Mouse (Mus musculus) megakaryocyte, embryonic 14.5 days (primary cell): ENCODE measurements around the gene Ufm1. TPM values are rescaled to one million over a fixed set of nuclear protein-coding genes. Genes with fewer than 3 reads are reported as not detected.

Experiments
- H3K27me3 ChIP-seq: replicated peaks from 2 replicates; pipeline ENCODE3; 2012; ENCODE audit warnings: inconsistent platforms
- H3K36me3 ChIP-seq: replicated peaks from 2 replicates; pipeline ENCODE3; 2012; ENCODE audit warnings: low read length, inconsistent platforms, mixed read lengths
- H3K4me1 ChIP-seq: 2 replicates; pipeline ENCODE4 v1.6.1; 2012; ENCODE audit warnings: inconsistent platforms
- H3K4me3 ChIP-seq: replicated peaks from 2 replicates; pipeline ENCODE3; 2012; ENCODE audit warnings: moderate library complexity, mild to moderate bottlenecking, inconsistent platforms
- H3K9me3 ChIP-seq: 2 replicates; pipeline ENCODE4 v1.6.1; 2012; ENCODE audit warnings: inconsistent platforms
- FLI1 ChIP-seq: IDR thresholded peaks from 2 replicates; pipeline ENCODE4 v1.6.1; 2012; ENCODE audit warnings: low read length, inconsistent platforms, mixed read lengths
- GATA1 ChIP-seq: IDR thresholded peaks from 3 replicates; pipeline ENCODE4 v1.6.1; 2012; ENCODE audit warnings: mixed read lengths, low read length, inconsistent platforms, borderline replicate concordance
- polyA plus RNA-seq: library from polyadenylated mRNA; stranded (reverse); fragments of >175 nt; gene quantifications from 2 replicates; pipeline ENCODE4 v1.2.3, GENCODE M21; 2012; ENCODE audit warnings: low replicate concordance; ENCODE audit not compliant: insufficient read depth

Ufm1 gene
- 0.66 and 8.6 TPM in 2 replicates for polyA plus RNA-seq

DNA sequence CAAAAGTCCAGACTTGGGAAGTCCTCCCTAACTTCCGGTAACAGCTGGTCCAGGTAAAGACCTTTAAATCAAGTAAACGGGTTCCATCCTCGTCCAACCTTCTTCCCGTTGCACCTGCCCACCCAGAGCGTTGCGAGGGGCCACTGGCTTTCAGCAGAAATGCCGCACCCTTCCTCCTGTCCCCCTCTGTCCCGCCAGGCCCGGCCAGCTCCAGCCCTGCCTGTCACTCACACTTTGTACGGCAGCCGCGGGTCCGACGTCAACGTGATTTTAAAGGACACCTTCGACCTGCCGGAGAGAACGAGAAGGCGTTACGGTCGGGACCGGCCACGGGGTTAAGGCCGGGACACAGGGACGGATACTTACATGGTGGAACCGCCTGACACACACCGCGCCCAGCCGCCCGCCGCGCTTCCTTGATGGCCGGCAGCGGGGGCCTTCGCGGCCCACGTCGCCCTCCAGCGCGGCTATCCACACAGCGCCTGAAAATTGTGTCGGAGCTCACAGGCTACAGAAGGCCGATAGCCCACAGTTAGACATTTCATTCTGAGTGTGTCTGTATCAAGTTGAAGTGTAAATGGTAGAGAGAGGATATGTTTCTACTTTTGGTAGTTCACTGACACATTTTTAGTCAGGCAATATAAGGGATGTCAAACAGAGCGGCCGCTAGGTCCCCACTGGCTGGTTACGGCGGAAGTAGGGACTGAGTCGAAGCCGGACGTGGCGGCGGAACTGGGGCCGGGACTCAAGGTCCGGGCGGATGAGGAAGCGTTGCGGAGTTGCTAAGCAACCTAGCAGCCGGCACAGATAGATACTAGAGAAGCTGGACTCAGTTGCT lies at the start of gene Ufm1:
Ufm1 (minus strand) TSS at position 448 of the 838 bp plus-strand sequence.
- Histone ChIP-seq H3K27me3 (no peaks in the 10 kb centered on the region), H3K36me3 (peaks cover 37% of the 10 kb centered on the region), H3K4me3 (peak within 1 kb of the TSS; percentile 99), H3K4me1 (peaks cover 11% of the 10 kb centered on the region), H3K9me3 (no peaks in the 10 kb centered on the region)
- TF ChIP-seq FLI1 (no peak), GATA1 (no peak)

DNA sequence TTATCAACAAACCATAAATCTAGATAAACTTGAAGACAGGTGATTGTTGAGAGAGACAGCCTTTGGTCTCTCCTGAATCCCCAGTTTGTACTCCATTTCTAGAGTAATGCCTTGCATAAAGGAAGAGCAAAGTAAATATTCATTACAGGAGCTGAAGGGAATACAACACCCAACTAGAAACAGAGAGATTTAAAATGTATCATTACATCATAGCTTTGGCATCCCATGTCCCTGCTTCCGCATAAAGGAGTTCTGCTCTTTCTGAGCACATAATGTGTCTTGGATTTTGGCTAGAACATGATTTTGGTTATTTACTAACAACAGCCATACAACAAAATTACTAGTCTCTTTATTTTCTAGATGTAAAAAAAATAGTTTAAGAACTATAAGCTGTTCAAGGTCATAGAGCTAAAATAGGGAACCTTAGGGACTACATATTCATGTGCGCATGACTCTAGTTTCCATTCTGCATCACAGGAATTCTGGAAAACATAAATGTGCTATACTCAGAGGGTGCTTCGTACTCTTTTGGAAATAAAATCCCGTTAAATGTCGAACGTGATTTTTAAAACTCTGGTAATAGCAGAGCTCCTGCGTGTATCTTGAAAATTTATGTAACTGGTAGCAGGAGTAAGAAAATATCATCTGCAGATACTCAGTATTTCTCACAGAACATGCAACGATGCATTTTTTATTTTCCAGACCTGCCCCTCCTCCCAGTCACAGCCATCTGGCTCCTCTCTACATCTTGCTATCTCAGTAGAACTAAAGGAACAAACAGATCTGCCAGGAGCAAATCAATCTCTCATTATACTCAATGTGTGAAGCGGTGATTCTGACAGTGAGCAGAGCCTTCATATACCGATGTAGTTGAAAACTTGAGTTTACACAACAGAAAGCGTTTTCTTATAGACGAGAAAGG lies 27.2 kb upstream of the Ufm1 start:
- TF ChIP-seq FLI1 (no peak), GATA1 (no peak)
- Histone ChIP-seq H3K4me1 (no peaks in the 10 kb centered on the region), H3K36me3 (no peaks in the 10 kb centered on the region)

DNA sequence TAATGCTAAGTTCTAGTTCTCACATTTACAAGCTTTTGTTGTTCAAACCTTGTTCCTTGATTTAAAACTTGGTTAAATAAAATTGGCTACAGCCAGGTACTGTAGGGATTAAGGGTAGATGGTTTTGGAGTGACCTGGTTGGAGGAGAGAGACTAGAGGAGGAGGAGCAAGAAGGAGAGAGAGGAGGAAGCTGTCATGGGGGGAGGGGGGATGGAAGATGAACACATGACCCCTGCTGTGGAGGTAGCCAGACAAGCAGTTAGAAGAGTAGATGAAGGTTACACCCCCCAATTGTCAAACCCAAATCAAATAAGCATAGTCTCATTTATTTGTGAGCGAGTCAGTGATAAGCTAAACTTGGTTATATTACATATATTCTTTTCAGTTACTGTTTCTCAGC lies 8.0 kb upstream of the Ufm1 start:
- TF ChIP-seq GATA1 (no peak), FLI1 (no peak)
- no peaks in the 10 kb centered on the region for H3K36me3 ChIP-seq

More for the DNA sequence above, 27.2 kb upstream of the Ufm1 start:
- H3K4me3 ChIP-seq = no peak overlapping the region
- H3K9me3 ChIP-seq = peaks cover 31% of the 10 kb centered on the region
- no peaks in the 10 kb centered on the region for H3K27me3 ChIP-seq

DNA sequence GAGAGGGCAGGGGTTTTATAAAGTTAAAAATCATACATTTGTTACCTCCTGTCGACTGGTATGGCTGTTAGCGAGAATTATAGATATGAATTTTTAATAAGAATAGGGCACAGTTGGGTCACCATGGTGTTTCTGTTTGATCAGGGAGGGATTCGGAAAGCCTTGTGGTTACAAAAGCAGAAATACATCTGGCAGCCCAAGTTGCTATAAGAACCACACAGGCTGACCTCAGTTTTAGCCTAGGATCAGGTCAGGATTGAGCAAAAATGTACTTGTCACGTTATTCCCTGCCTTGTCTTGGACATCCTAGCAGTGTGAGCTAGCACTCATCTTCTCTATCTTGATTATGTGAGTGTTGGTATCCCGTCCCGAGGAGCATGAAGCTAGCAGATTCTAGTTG lies 6.9 kb upstream of the Ufm1 start:
- Histone ChIP-seq H3K36me3 (no peaks in the 10 kb centered on the region), H3K27me3 (no peaks in the 10 kb centered on the region), H3K9me3 (no peaks in the 10 kb centered on the region), H3K4me1 (no peaks in the 10 kb centered on the region), H3K4me3 (no peak overlapping the region)
- TF ChIP-seq GATA1 = no peak
- TF ChIP-seq FLI1 = no peak

More for the DNA sequence above, 8.0 kb upstream of the Ufm1 start:
- no peaks in the 10 kb centered on the region for H3K9me3 ChIP-seq
- H3K27me3 ChIP-seq = no peaks in the 10 kb centered on the region
- H3K4me1 ChIP-seq = no peaks in the 10 kb centered on the region
- no peak overlapping the region for H3K4me3 ChIP-seq

DNA sequence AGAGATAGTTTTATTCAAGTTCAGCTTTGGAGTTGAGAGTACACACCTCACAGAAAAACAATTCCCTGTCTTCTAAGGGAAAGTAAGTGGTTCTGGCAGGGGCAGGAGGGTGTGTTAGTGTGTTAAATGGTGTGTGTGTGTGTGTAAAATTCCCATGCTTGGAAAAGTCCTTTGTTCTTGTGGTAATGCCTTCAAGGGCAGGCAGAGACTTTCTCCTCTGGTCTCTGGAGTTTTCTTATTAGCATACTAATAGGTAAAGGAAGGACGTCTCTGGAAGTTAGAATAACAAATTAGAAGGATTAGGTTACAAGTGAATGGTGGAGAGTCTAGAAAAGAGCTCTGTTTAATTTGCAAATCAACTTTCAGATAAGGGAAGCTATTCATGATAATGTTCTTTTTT lies 5.6 kb upstream of the Ufm1 start:
- TF ChIP-seq FLI1 (no peak), GATA1 (no peak)
- Histone ChIP-seq H3K9me3 (no peaks in the 10 kb centered on the region), H3K4me1 (no peaks in the 10 kb centered on the region; the same call in 1 of the 2 replicates), H3K27me3 (no peaks in the 10 kb centered on the region), H3K36me3 (no peaks in the 10 kb centered on the region), H3K4me3 (no peak overlapping the region)

DNA sequence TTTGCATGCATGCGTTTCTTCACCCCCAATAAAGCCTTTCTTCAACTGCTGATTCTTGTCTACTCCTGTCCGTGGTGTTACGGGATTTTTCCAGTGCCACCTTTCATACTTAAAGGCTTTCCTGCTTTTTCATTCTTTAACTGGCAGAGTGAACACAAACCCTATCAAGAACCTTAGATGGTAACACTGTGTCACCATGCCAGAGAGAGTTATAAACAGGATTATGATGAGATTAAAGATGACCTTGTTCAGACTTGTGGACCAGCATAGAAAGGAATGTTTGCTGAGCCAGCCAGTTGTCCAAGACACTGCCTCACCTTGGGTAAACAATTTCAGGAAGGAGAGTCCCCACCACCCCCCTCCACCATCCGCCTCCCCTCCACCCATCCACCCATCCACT lies 4.6 kb upstream of the Ufm1 start:
- H3K27me3 ChIP-seq = no peaks in the 10 kb centered on the region
- H3K4me3 ChIP-seq = no peak overlapping the region
- H3K9me3 ChIP-seq = no peaks in the 10 kb centered on the region
- TF ChIP-seq GATA1 = no peak
- no peak for TF ChIP-seq FLI1
- H3K36me3 ChIP-seq = no peaks in the 10 kb centered on the region
- H3K4me1 ChIP-seq = no peaks in the 10 kb centered on the region; the same call in 1 of the 2 replicates

DNA sequence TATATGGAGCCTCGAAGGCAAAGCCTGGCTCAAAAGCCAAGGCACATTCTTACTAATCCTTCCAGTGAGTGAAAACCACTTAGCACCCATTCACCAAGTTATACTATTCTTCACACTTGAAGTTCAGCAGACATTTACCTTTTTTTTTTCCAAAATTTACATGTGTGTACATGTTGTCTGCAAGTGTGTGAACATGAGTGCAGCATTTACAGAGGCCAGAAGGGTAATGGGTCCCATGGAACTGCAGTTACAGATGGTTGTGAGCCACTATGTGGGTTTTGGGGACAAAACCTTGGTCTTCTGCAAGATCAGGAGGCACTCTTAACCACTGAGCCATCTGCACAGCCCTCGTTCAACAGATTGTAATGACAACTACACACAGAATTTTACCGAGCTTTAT lies 8.8 kb downstream of the Ufm1 start:
- no peaks in the 10 kb centered on the region for H3K27me3 ChIP-seq
- H3K9me3 ChIP-seq = no peaks in the 10 kb centered on the region
- H3K4me3 ChIP-seq = no peak overlapping the region
- H3K4me1 ChIP-seq = no peaks in the 10 kb centered on the region
- TF ChIP-seq FLI1 = no peak
- no peak for TF ChIP-seq GATA1
- peaks cover 45% of the 10 kb centered on the region for H3K36me3 ChIP-seq

DNA sequence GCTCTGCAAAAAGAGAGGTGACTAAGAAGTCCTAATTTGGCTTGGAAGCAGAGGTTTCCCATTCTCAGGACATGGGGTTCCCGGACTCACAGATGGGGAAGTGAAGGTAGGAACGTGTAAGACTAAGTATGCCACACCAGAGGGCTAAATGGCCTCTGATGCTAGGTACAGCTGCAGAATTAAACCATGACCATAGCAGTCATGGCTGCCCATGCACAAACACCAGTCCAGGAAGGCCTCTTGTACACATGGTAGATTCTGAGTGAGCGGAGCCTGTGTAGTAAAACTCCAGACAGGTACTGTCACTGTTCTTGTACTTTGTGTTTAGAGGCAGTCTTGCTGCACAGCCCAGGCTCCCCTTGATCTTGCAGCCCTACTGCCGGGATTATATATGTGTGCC lies 9.4 kb downstream of the Ufm1 start:
- no peak for TF ChIP-seq FLI1
- TF ChIP-seq GATA1 = no peak
- Histone ChIP-seq H3K4me1 (no peaks in the 10 kb centered on the region), H3K4me3 (no peak overlapping the region), H3K9me3 (no peaks in the 10 kb centered on the region), H3K36me3 (peaks cover 40% of the 10 kb centered on the region), H3K27me3 (no peaks in the 10 kb centered on the region)

DNA sequence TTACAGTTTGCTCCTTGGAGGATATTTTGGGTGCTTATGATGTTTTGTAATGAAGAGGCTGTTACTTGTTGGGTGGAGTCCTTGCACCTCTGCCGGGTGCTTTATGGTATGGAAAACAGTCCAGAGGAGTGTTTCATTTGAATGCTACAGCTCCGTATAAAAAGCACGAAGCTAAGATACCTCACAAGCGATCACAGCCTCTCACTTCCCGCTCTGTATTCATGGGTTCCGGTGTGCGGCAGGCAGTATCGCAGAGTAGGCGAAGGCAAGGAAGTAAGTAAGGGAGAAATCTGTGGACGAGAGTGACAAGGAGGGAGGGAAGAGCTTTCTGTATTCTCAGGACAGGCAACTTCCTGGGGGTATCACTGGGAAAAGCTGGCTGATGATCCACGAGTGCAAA lies 15.4 kb downstream of the Ufm1 start:
- no peak overlapping the region for H3K4me3 ChIP-seq
- H3K27me3 ChIP-seq = no peaks in the 10 kb centered on the region
- H3K36me3 ChIP-seq = no peaks in the 10 kb centered on the region
- H3K9me3 ChIP-seq = 0 out of 2 replicates have a peak, but pooled peaks cover 3% of the 10 kb centered on the region
- no peaks in the 10 kb centered on the region for H3K4me1 ChIP-seq
- TF ChIP-seq GATA1 (no peak), FLI1 (no peak)
